Mouse (Mus musculus) lung, embryonic 16.5 days (tissue): ENCODE data around the gene C1qb. TPM values are rescaled to one million over a fixed set of nuclear protein-coding genes. Genes with fewer than 3 reads are reported as not detected.

Experiments
- ATAC-seq: fragments of 200-750 bp; cut with Nextera tagmentation; 2 replicates; pipeline ENCODE4 v1.8.0; 2017; ENCODE audit warnings: low read depth, mild to moderate bottlenecking, moderate library complexity
- H3K27ac ChIP-seq: fragments of 300-500 bp; sonication (generic); 2 replicates; pipeline ENCODE4 v1.5.1; 2014; ENCODE audit warnings: mild to moderate bottlenecking, control low read depth, low read length
- H3K27me3 ChIP-seq: fragments of 300-500 bp; sonication (generic); 2 replicates; pipeline ENCODE4 v1.6.1; 2014; ENCODE audit warnings: low read depth, low read length, mixed read lengths; ENCODE audit not compliant: control insufficient read depth, insufficient read depth
- H3K36me3 ChIP-seq: fragments of 300-500 bp; sonication (generic); 2 replicates; pipeline ENCODE4 v1.6.1; 2014; ENCODE audit warnings: low read length; ENCODE audit not compliant: control insufficient read depth, insufficient read depth
- H3K4me1 ChIP-seq: fragments of 300-500 bp; sonication (generic); replicated peaks from 2 replicates; pipeline ENCODE4 v1.6.1; 2014; ENCODE audit warnings: low read length, mixed read lengths; ENCODE audit not compliant: control insufficient read depth, insufficient read depth
- H3K4me2 ChIP-seq: fragments of 300-500 bp; sonication (generic); 2 replicates; pipeline ENCODE4 v1.6.1; 2014; ENCODE audit warnings: low read depth, low read length, control low read depth
- H3K4me3 ChIP-seq: fragments of 300-500 bp; sonication (generic); 2 replicates; pipeline ENCODE4 v1.5.1; 2014; ENCODE audit warnings: mild to moderate bottlenecking, low read length, control low read depth
- H3K9ac ChIP-seq: fragments of 300-500 bp; sonication (generic); 2 replicates; pipeline ENCODE4 v1.6.1; 2014; ENCODE audit warnings: low read length, control low read depth
- H3K9me3 ChIP-seq: fragments of 300-500 bp; sonication (generic); 2 replicates; pipeline ENCODE4 v1.6.1; 2016; ENCODE audit warnings: low read length; ENCODE audit not compliant: control insufficient read depth
- WGBS: fragments of 180-500 bp; shearing (Covaris S2); extraction: QIAGEN DNeasy Blood & Tissue Kit; methylation state at CpG from one replicate; pipeline ENCODE4 v1.1.7; 2014; 5-methylcytosine and 5-hydroxymethylcytosine counted together
- polyA plus RNA-seq: library from polyadenylated mRNA; unstranded; fragments of >200 nt; fragmentation: Nextera tagmentation; extraction: Ambion mirVana; gene quantifications from 2 replicates; pipeline ENCODE4 v1.2.1, GENCODE M21; 2015

C1qb gene
- polyA plus RNA-seq, 1 experiment from 2014 or later = 51.9 TPM

GRCm38 (mm10) chr4:136833619-136834351 lies 52.2 kb downstream of the C1qb start:
- Histone ChIP-seq H3K27ac (peak overlapping the region; percentile 28), H3K36me3 (no peaks in the 10 kb centered on the region), H3K4me2 (peak overlapping the region; percentile 97), H3K4me1 (peaks cover 59% of the 10 kb centered on the region), H3K4me3 (peak overlapping the region; percentile 79), H3K27me3 (peaks cover 28% of the 10 kb centered on the region), H3K9ac (no peak overlapping the region; the same call in 1 of the 2 replicates), H3K9me3 (no peaks in the 10 kb centered on the region)
- WGBS = 37% methylated on average over 21 of the region's 21 CpGs
- peak; percentile 21 for ATAC-seq

GRCm38 (mm10) chr4:136832559-136833232 lies 53.3 kb downstream of the C1qb start:
- H3K9ac ChIP-seq = peak overlapping the region; percentile 20; the same call in 1 of the 2 replicates
- WGBS = 56% methylated on average over 16 of the region's 16 CpGs
- no peak overlapping the region for H3K4me3 ChIP-seq
- no peak for ATAC-seq
- no peaks in the 10 kb centered on the region for H3K36me3 ChIP-seq
- peak overlapping the region; percentile 16; the same call in 1 of the 2 replicates for H3K4me2 ChIP-seq
- H3K9me3 ChIP-seq = no peaks in the 10 kb centered on the region
- peaks cover 64% of the 10 kb centered on the region for H3K4me1 ChIP-seq
- peaks cover 28% of the 10 kb centered on the region for H3K27me3 ChIP-seq
- no peak overlapping the region; the same call in 1 of the 2 replicates for H3K27ac ChIP-seq

- H3K9me3 ChIP-seq = no peaks in the 10 kb centered on the region
- H3K4me3 ChIP-seq = no peak overlapping the region
- H3K4me1 ChIP-seq = peaks cover 56% of the 10 kb centered on the region
- peaks cover 16% of the 10 kb centered on the region for H3K27me3 ChIP-seq
- H3K36me3 ChIP-seq = no peaks in the 10 kb centered on the region
- ATAC-seq = no peak
- 44% methylated on average over 9 of the region's 9 CpGs for WGBS
- no peak overlapping the region for H3K27ac ChIP-seq
- H3K9ac ChIP-seq = peak overlapping the region; percentile 14; the same call in 1 of the 2 replicates
- H3K4me2 ChIP-seq = no peak overlapping the region; the same call in 1 of the 2 replicates
These were observed 55.6 kb downstream of the C1qb start for GRCm38 (mm10) chr4:136830272-136830823.

Other genes with a start within 250 kb of the C1qb start
- gene Ephb2, start 50.2 kb downstream of the C1qb start, polyA plus RNA-seq = 1.5 and 1.6 TPM in 2 replicates
- gene C1qc, start 6.9 kb upstream of the C1qb start, polyA plus RNA-seq = 21.9 and 24.5 TPM in 2 replicates
- 32.6 and 36.7 TPM in 2 replicates for gene C1qa, start 12.6 kb upstream of the C1qb start, polyA plus RNA-seq
- gene Epha8, start 70.6 kb upstream of the C1qb start, polyA plus RNA-seq = not detected in 2 replicates
- gene Zbtb40, start 162.6 kb upstream of the C1qb start, polyA plus RNA-seq = 4.3 and 4.4 TPM in 2 replicates